In the genomic region with DNA sequence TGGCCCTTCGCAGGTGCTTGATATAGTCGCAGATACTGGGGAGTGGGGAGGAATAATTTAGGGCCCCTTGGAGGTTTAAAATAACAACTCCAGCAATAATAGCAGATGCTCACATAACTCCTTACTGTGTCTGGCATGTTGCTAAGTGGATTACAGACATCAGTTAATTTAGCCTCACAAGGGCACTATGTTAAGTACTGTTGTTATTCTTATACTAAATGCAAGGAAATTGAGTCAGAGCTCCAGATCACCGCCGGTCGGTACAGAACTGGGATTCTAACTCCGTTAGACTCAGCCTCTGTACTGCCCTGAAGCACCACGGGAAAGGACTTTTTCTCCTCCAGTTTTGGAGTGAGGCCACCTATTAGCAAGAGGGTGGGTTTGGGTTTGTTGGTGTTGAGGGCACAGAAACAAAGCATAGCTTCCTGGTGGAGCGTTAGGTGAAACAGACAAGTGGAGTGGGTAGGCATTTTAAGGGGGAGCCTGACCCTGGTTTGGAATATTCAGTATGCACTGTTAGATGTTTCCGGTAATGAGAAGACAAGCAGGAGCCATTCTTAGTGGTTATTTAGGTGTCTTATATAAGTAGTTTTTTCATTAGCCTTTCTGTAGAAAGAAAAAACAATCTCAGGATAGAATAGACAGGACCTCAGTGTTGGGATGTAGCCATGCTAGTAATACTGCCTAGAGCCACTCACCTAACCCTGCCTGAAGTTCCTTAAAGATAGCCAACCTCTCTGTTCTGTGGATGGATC, we compare ENCODE assay signal across 7 mouse cellular contexts. TPM values are rescaled to one million over a fixed set of nuclear protein-coding genes. Genes with fewer than 3 reads are reported as not detected.
DNase-seq lines count a peak whose midpoint lies in the region; ATAC-seq and TF ChIP-seq lines count a peak whose summit lies in the region.

No protein-coding gene starts in this region.

- no peak for TF ChIP-seq CTCF in lung, postnatal 0 days (IDR thresholded peaks at IDR 0.05)

- H3K4me3 ChIP-seq in lung, postnatal 0 days (ENCODE audit: low read depth, low read length) = no peak overlapping the region; the same call in 1 of the 2 replicates
- peak overlapping the region; percentile 87 for H3K4me3 ChIP-seq in forebrain, embryonic 15.5 days
- peak overlapping the region; percentile 91 for H3K4me3 ChIP-seq in limb, embryonic 12.5 days (replicated peaks)
- peak overlapping the region; percentile 70; the same call in 1 of the 2 replicates for H3K4me3 ChIP-seq in stomach, embryonic 16.5 days (replicated peaks; ENCODE audit: low read length)

- peaks cover 20% of the 10 kb centered on the region; the same call in 1 of the 2 replicates for H3K4me1 ChIP-seq in lung, postnatal 0 days (ENCODE audit: insufficient read depth, low read depth, low read length)
- H3K4me1 ChIP-seq in forebrain, embryonic 15.5 days = peaks cover 56% of the 10 kb centered on the region
- peaks cover 52% of the 10 kb centered on the region for H3K4me1 ChIP-seq in limb, embryonic 12.5 days (replicated peaks)
- H3K4me1 ChIP-seq in stomach, embryonic 16.5 days (ENCODE audit: control insufficient read depth, insufficient read depth, low read length) = peaks cover 56% of the 10 kb centered on the region

- peak overlapping the region; percentile 100 for H3K27ac ChIP-seq in lung, postnatal 0 days (ENCODE audit: low read length)
- peak overlapping the region; percentile 100; the same call in 1 of the 2 replicates for H3K27ac ChIP-seq in forebrain, embryonic 15.5 days (replicated peaks)
- H3K27ac ChIP-seq in limb, embryonic 12.5 days = peak overlapping the region; percentile 100
- 0 out of 2 replicates have a peak overlapping the region, but pooled peaks have one; percentile 99 for H3K27ac ChIP-seq in stomach, embryonic 16.5 days (ENCODE audit: low read length)

- WGBS in lung, postnatal 0 days = 47% methylated on average over 9 of the region's 9 CpGs
- 25% methylated on average over 9 of the region's 9 CpGs for WGBS in forebrain, embryonic 15.5 days
- WGBS in limb, embryonic 12.5 days = 59% methylated on average over 9 of the region's 9 CpGs
- WGBS in stomach, embryonic 16.5 days = 54% methylated on average over 9 of the region's 9 CpGs

- peak overlapping the region; percentile 80 for H3K4me2 ChIP-seq in lung, postnatal 0 days (replicated peaks; ENCODE audit: low read depth, low read length)
- H3K4me2 ChIP-seq in forebrain, embryonic 15.5 days (replicated peaks) = peak overlapping the region; percentile 60
- peak overlapping the region; percentile 72 for H3K4me2 ChIP-seq in limb, embryonic 12.5 days
- H3K4me2 ChIP-seq in stomach, embryonic 16.5 days (ENCODE audit: low read depth, low read length) = peak overlapping the region; percentile 86

- no peak overlapping the region for H3K9ac ChIP-seq in lung, postnatal 0 days (replicated peaks; ENCODE audit: low read depth)
- peak overlapping the region; percentile 99 for H3K9ac ChIP-seq in forebrain, embryonic 15.5 days (replicated peaks)
- peak overlapping the region; percentile 98; the same call in 1 of the 2 replicates for H3K9ac ChIP-seq in limb, embryonic 12.5 days (replicated peaks)
- no peak overlapping the region for H3K9ac ChIP-seq in stomach, embryonic 16.5 days (ENCODE audit: low read length)

- H3K9me3 ChIP-seq in lung, postnatal 0 days (ENCODE audit: low read length) = no peaks in the 10 kb centered on the region
- H3K9me3 ChIP-seq in forebrain, embryonic 15.5 days = no peaks in the 10 kb centered on the region
- H3K9me3 ChIP-seq in limb, embryonic 12.5 days = no peaks in the 10 kb centered on the region
- H3K9me3 ChIP-seq in stomach, embryonic 16.5 days (replicated peaks; ENCODE audit: control insufficient read depth, low read length) = no peaks in the 10 kb centered on the region

- DNase-seq in lung, postnatal 0 days (ENCODE audit: low spot score) = no peak
- DNase-seq in lung, postnatal 36 days = no peak
- no peak for DNase-seq in layer of hippocampus, postnatal 10 days (ENCODE audit: low spot score in 2 of 2)
- DNase-seq in embryo, embryonic 10.5 days (ENCODE audit: low spot score) = no peak

- no peaks in the 10 kb centered on the region for H3K36me3 ChIP-seq in lung, postnatal 0 days (ENCODE audit: insufficient read depth, low read length)
- no peaks in the 10 kb centered on the region for H3K36me3 ChIP-seq in forebrain, embryonic 15.5 days
- H3K36me3 ChIP-seq in limb, embryonic 12.5 days = no peaks in the 10 kb centered on the region; the same call in 1 of the 2 replicates
- no peaks in the 10 kb centered on the region for H3K36me3 ChIP-seq in stomach, embryonic 16.5 days (ENCODE audit: control insufficient read depth, insufficient read depth, low read length)

- ATAC-seq in lung, postnatal 0 days = no peak
- no peak for ATAC-seq in forebrain, embryonic 15.5 days (replicated peaks)
- ATAC-seq in limb, embryonic 12.5 days (ENCODE audit: insufficient number of reproducible peaks, insufficient read depth, low FRiP score, low TSS enrichment, low read depth) = no peak
- ATAC-seq in stomach, embryonic 16.5 days (ENCODE audit: insufficient read depth, low FRiP score) = no peak

- TF ChIP-seq EP300 in lung, postnatal 0 days (IDR thresholded peaks at IDR 0.05) = no peak

- H3K27me3 ChIP-seq in lung, postnatal 0 days (replicated peaks; ENCODE audit: insufficient read depth, low read length) = no peaks in the 10 kb centered on the region
- no peaks in the 10 kb centered on the region for H3K27me3 ChIP-seq in forebrain, embryonic 15.5 days
- no peaks in the 10 kb centered on the region for H3K27me3 ChIP-seq in limb, embryonic 12.5 days
- no peaks in the 10 kb centered on the region for H3K27me3 ChIP-seq in stomach, embryonic 16.5 days (ENCODE audit: control insufficient read depth, insufficient read depth, low read length)

RNA-seq across cellular contexts. Expression of a gene that starts 4.7 kb away (rescaled TPM):
- polyA plus RNA-seq in lung, postnatal 0 days (2015; fragmentation: Nextera tagmentation; extraction: Ambion mirVana) = 101 and 141 TPM in 2 replicates
- 168 and 174 TPM in 2 replicates for polyA plus RNA-seq in forebrain, embryonic 15.5 days (2015; fragmentation: Nextera tagmentation; extraction: Ambion mirVana)
- polyA plus RNA-seq in limb, embryonic 12.5 days (2016; fragmentation: Nextera tagmentation; extraction: Ambion mirVana) = 231 and 240 TPM in 2 replicates
- polyA plus RNA-seq in stomach, embryonic 16.5 days (2015; fragmentation: Nextera tagmentation; extraction: Ambion mirVana) = 117 and 125 TPM in 2 replicates
- 100 to 1,000 TPM; 224 to 231 TPM for total RNA-seq in layer of hippocampus, postnatal 10 days (2021)

Comparison
In these comparisons a context has a peak if more than half of its experiments do, and no peak if none do; other contexts are left out.
1. H3K9ac ChIP-seq: peak in forebrain, embryonic 15.5 days (single experiment) and limb, embryonic 12.5 days (single experiment); none in lung, postnatal 0 days (single experiment) and stomach, embryonic 16.5 days (single experiment).
2. Peak in every context shown above with its lines, with median percentiles within 50 percentile points of each other: H3K27ac ChIP-seq and H3K4me2 ChIP-seq.